Mouse (Mus musculus) neural tube, embryonic 13.5 days (tissue): ENCODE data around the gene Opn4. TPM values are rescaled to one million over a fixed set of nuclear protein-coding genes. Genes with fewer than 3 reads are reported as not detected.
A peak's percentile ranks its signal among the peaks of the same experiment; 100 is the strongest.

Source experiments
- ATAC-seq: fragments of 200-750 bp; cut with Nextera tagmentation; 2 replicates; pipeline ENCODE4 v1.8.0; 2017; ENCODE audit warnings: low read depth, mild to moderate bottlenecking, moderate TSS enrichment, moderate library complexity
- H3K27ac ChIP-seq: fragments of 300-500 bp; sonication (generic); replicated peaks from 2 replicates; pipeline ENCODE4 v1.5.1; 2015; ENCODE audit warnings: moderate library complexity, mild to moderate bottlenecking, inconsistent platforms
- H3K27me3 ChIP-seq: fragments of 300-500 bp; sonication (generic); 2 replicates; pipeline ENCODE4 v1.6.1; 2015; ENCODE audit warnings: mild to moderate bottlenecking, inconsistent platforms
- H3K36me3 ChIP-seq: fragments of 300-500 bp; sonication (generic); 2 replicates; pipeline ENCODE4 v1.6.1; 2015; ENCODE audit warnings: mild to moderate bottlenecking, inconsistent platforms
- H3K4me1 ChIP-seq: fragments of 300-500 bp; sonication (generic); replicated peaks from 2 replicates; pipeline ENCODE4 v1.6.1; 2015; ENCODE audit warnings: inconsistent platforms
- H3K4me2 ChIP-seq: fragments of 300-500 bp; sonication (generic); 2 replicates; pipeline ENCODE4 v1.6.1; 2015; ENCODE audit warnings: inconsistent platforms, mild to moderate bottlenecking, moderate library complexity
- H3K4me3 ChIP-seq: fragments of 300-500 bp; sonication (generic); 2 replicates; pipeline ENCODE4 v1.5.1; 2015; ENCODE audit warnings: mild to moderate bottlenecking, inconsistent platforms
- H3K9ac ChIP-seq: fragments of 300-500 bp; sonication (generic); 2 replicates; pipeline ENCODE4 v1.6.1; 2015; ENCODE audit warnings: moderate library complexity, mild to moderate bottlenecking, inconsistent platforms
- H3K9me3 ChIP-seq: fragments of 300-500 bp; sonication (generic); 2 replicates; pipeline ENCODE4 v1.6.1; 2016; ENCODE audit warnings: inconsistent platforms
- WGBS: fragments of 180-500 bp; shearing (Covaris S2); methylation state at CpG from one replicate; pipeline ENCODE4 v1.1.7; 2015; 5-methylcytosine and 5-hydroxymethylcytosine counted together
- polyA plus RNA-seq: library from polyadenylated mRNA; unstranded; fragments of >200 nt; fragmentation: Nextera tagmentation; extraction: Ambion mirVana; gene quantifications from 2 replicates; pipeline ENCODE4 v1.2.1, GENCODE M21; 2015

Opn4 gene
- polyA plus RNA-seq, result not detected in 2 replicates

DNA sequence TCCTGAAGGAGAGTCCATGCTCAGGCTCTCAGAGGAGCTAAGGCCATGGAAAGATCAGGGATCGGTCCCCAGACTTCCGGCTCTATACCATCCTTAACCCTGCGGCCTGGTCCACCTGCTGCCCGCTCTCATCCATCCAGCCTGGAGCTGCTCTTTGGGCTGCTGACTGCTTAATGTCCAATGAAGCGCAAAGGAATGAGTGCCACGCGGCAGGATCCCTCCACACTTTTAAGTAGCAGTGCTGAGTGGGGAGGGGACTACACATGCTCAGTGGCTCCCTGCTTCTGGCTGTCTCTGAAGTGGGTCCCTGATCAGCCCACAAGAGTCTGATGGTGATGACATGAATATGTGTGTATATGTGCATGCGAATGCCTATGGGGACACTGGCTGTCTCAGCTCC lies at the start of gene Opn4:
TSS of gene Opn4 (minus strand) at position 202 of the 400 bp plus-strand sequence.
- 72% methylated on average over 8 of the region's 8 CpGs for WGBS

DNA sequence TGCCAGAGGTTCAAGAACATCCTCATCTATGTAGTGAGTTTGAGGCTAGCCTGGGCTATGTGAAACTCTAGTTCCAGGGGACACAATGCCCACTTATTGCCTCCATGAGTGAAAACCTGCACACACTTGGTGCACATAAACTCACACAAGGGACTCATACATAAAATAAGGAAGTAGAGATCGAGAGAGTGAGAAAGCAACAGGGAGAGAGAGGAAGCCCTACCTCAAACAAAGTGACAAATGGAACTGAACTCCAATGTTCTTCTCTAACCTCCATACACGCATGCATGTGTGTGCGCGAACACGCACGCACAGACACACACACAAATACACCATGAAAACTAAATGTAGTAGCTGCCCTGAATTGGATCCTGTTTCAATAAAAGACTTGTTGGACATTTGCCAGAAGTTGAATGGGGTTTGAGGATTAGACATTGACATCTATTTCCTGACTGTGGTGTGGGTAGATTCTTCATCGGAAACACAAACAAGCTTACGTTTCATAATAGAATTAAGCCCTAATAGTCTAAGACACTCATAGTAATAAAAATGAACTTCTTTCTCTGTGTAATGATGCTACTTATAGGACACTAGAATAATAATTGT lies 48.0 kb upstream of the Opn4 start:
- no peak overlapping the region for H3K4me3 ChIP-seq
- WGBS, result 82% methylated on average over 8 of the region's 8 CpGs
- H3K27ac ChIP-seq, result no peak overlapping the region
- H3K9me3 ChIP-seq, result no peaks in the 10 kb centered on the region
- no peak for ATAC-seq
- no peaks in the 10 kb centered on the region for H3K27me3 ChIP-seq
- no peak overlapping the region for H3K9ac ChIP-seq
- H3K4me2 ChIP-seq, result no peak overlapping the region
- no peaks in the 10 kb centered on the region for H3K36me3 ChIP-seq
- no peaks in the 10 kb centered on the region for H3K4me1 ChIP-seq

More for the DNA sequence above, at the start of gene Opn4:
- Histone ChIP-seq H3K9me3 (no peaks in the 10 kb centered on the region), H3K27ac (no peak within 1 kb of the TSS), H3K9ac (no peak within 1 kb of the TSS), H3K36me3 (no peaks in the 10 kb centered on the region), H3K4me2 (no peak within 1 kb of the TSS), H3K27me3 (no peaks in the 10 kb centered on the region), H3K4me1 (no peaks in the 10 kb centered on the region), H3K4me3 (no peak within 1 kb of the TSS)
- no peak for ATAC-seq

DNA sequence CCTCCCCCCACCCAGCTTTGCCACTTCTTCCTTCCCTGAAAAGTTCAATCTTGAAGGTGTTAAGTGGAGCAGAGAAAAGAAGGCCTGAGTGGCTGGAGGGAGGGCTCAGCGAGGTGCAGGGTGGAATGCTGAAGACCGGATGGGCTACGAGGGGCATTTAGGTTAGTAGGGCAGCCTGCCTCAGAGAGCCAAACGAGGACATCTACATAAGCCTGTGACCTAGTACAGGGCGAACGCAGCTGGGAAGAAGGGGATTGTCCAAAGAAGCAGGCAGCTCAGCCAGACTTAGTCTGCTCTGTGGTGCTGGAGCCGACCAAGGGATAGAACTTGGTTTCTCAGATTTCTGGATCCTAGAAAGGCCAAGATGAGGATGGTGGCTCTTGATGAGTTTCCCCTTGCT lies 44.2 kb upstream of the Opn4 start:
- Histone ChIP-seq H3K27ac (no peak overlapping the region), H3K4me3 (no peak overlapping the region), H3K9ac (no peak overlapping the region), H3K4me1 (no peaks in the 10 kb centered on the region), H3K36me3 (no peaks in the 10 kb centered on the region), H3K27me3 (no peaks in the 10 kb centered on the region), H3K4me2 (no peak overlapping the region), H3K9me3 (no peaks in the 10 kb centered on the region)
- no peak for ATAC-seq
- 75% methylated on average over 7 of the region's 7 CpGs for WGBS

DNA sequence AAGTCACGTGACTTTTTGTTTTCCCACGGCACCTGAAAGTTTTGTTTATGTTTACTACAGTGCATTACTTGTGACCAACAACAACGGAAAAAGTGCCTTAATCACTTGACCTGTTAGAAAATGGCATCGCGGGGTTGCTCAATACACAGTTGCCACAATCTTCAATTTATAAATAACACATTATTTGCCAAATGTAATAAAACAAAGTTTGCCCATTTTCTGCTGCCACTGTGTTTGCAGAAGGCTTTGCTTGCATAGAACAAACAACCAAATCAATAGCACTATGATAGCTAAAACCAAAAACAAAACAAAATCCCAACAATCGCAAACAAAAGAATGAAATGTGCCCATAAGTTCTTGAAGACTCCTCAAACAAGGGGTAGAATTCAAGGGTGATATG lies 35.8 kb upstream of the Opn4 start:
- H3K27ac ChIP-seq, result no peak overlapping the region
- no peaks in the 10 kb centered on the region for H3K4me1 ChIP-seq
- no peaks in the 10 kb centered on the region for H3K36me3 ChIP-seq
- H3K9me3 ChIP-seq, result no peaks in the 10 kb centered on the region
- no peaks in the 10 kb centered on the region for H3K27me3 ChIP-seq
- no peak overlapping the region for H3K4me2 ChIP-seq
- 90% methylated on average over 6 of the region's 6 CpGs for WGBS
- no peak overlapping the region for H3K4me3 ChIP-seq
- H3K9ac ChIP-seq, result no peak overlapping the region
- ATAC-seq, result no peak

DNA sequence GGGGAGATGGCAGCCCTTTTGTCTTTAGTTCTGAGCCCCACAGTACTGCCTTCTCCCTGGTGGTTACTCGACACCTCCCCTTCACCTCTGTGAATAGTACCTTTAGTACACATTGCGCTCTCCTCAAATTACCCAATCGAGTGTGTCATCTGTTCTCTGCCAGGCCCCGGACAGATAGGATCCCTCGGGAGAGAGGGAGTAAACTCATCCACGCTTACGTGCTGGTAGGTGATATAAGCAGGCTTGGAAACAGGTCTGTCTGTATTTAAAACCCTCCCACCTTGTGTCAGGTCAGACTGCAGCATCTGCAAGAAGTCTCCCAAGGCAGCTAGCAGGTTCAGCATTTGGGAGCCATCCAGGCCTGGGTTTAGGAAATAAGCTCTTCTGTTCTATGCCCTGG lies 35.2 kb upstream of the Opn4 start:
- Histone ChIP-seq H3K4me3 (no peak overlapping the region), H3K9me3 (no peaks in the 10 kb centered on the region), H3K27me3 (no peaks in the 10 kb centered on the region), H3K27ac (no peak overlapping the region), H3K36me3 (no peaks in the 10 kb centered on the region), H3K4me1 (no peaks in the 10 kb centered on the region), H3K9ac (no peak overlapping the region), H3K4me2 (no peak overlapping the region)
- no peak for ATAC-seq
- WGBS, result 34% methylated on average over 7 of the region's 7 CpGs

DNA sequence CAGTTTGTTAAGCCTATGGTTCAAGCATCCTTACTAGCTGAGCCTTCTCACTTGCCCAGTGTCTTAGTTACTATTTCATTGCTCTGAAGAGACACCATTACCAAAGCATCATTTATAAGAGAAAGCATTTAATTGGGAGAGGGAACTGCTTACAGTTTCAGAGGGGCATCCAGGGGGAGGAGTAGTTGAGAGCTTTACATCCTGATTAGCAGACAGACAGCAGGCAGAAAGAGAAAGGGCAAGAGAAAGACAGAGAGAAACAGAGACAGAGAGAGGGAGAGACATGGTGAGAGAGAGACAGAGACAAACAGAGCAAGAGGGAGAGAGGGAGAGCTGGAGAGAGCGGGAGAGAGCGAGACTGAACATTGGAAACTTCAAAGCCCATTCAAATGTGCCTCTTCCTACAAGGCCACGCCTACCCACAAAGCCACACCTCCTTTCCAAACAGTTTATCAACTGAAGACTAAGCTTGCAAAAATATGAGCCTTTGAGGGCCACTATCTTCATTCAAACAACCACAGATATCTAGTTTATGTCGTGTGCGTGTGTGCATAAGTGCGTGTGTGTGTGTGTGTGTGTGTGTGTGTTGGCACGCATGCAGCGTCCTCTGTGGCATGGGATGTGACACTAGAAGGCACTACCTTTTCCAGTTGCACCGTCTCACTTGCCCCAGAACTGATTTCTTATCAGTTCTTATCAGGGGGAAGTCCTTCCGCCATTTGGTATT lies 32.9 kb upstream of the Opn4 start:
- no peaks in the 10 kb centered on the region for H3K4me1 ChIP-seq
- no peak overlapping the region for H3K4me2 ChIP-seq
- no peaks in the 10 kb centered on the region for H3K36me3 ChIP-seq
- no peak overlapping the region for H3K27ac ChIP-seq
- no peak for ATAC-seq
- no peaks in the 10 kb centered on the region for H3K9me3 ChIP-seq
- no peak overlapping the region for H3K4me3 ChIP-seq
- 77% methylated on average over 10 of the region's 10 CpGs for WGBS
- no peak overlapping the region for H3K9ac ChIP-seq
- H3K27me3 ChIP-seq, result no peaks in the 10 kb centered on the region

DNA sequence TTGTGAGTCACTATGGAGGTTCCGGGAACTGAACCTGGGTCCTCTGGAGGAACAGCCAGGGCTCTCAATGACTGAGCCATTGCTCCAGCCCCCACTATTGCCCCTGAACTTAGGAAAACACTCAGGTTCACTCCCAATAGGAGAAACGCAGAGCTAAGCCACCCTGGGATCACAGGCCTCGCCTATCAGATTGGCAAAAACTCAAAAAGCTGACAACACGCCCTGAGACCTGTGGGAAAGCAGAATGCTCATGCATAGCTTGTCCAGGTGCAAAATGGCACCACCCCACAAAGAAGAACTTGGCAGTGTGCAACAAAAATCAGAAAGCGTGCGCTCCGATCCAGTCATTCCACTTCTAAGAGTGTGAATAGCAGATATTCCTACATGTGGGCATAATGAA lies 26.9 kb upstream of the Opn4 start:
- WGBS, result 89% methylated on average over 7 of the region's 7 CpGs
- Histone ChIP-seq H3K4me2 (no peak overlapping the region), H3K9me3 (no peaks in the 10 kb centered on the region), H3K4me1 (no peaks in the 10 kb centered on the region), H3K27me3 (no peaks in the 10 kb centered on the region), H3K9ac (no peak overlapping the region), H3K27ac (no peak overlapping the region), H3K4me3 (no peak overlapping the region), H3K36me3 (no peaks in the 10 kb centered on the region)
- no peak for ATAC-seq

DNA sequence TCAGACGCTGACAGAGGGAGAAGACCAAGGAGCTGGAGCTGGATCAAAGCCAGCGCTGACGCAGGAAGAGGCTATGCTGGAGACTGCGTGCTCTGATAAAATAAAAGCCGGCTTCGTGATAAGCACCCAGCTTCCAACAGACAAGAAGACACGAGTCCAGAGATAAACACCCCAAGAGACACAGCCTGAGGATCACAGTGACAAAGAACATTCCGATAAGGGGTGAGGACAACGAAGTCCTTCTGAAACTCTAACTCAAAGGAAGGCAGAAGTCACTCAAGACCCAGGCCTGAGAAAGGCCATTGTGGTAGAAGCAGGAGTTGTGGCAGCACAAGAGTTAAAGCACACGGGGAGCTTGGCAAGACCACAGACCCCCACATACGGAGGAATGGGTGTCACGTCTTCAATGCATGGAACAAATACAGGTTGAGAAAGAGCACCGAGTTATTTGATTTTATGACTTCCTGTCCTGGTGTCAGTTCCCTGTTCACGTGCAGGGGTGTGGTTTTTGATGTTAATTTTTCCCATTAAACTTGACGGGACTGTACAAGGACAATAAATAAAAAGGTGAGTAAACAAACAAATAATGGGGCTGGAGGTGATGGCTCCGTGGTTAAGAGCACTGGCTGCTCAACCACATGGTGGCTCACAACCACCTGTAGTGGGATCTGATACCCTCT lies 23.7 kb upstream of the Opn4 start:
- ATAC-seq, result no peak
- Histone ChIP-seq H3K4me1 (no peaks in the 10 kb centered on the region), H3K36me3 (no peaks in the 10 kb centered on the region), H3K9me3 (no peaks in the 10 kb centered on the region), H3K27me3 (no peaks in the 10 kb centered on the region), H3K9ac (no peak overlapping the region), H3K4me3 (no peak overlapping the region), H3K4me2 (no peak overlapping the region), H3K27ac (no peak overlapping the region)
- WGBS, result 82% methylated on average over 16 of the region's 16 CpGs

DNA sequence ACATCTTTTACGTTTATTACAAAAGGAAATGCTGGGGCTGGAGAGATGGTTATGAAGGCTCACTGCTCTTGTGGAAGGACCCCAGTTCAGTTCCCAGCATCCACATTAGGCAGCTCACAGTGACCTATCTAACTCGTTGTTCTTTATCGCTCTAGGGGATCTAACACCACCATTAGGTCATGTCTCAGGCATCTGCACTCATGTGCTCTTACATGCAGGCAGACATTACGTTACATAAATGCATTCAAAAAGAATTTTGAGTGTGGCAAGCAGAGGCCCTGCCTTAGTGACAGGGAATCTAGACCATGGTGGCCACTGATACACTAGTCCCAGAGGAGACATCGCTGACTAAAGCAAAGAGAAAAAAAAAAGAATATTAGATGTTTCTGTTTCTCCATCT lies 23.1 kb upstream of the Opn4 start:
- ATAC-seq, result no peak
- H3K4me2 ChIP-seq, result no peak overlapping the region
- no peak overlapping the region for H3K4me3 ChIP-seq
- no peak overlapping the region for H3K27ac ChIP-seq
- H3K27me3 ChIP-seq, result no peaks in the 10 kb centered on the region
- H3K36me3 ChIP-seq, result no peaks in the 10 kb centered on the region
- WGBS, result 86% methylated on average over 5 of the region's 5 CpGs
- H3K9ac ChIP-seq, result no peak overlapping the region
- no peaks in the 10 kb centered on the region for H3K4me1 ChIP-seq
- H3K9me3 ChIP-seq, result no peaks in the 10 kb centered on the region

DNA sequence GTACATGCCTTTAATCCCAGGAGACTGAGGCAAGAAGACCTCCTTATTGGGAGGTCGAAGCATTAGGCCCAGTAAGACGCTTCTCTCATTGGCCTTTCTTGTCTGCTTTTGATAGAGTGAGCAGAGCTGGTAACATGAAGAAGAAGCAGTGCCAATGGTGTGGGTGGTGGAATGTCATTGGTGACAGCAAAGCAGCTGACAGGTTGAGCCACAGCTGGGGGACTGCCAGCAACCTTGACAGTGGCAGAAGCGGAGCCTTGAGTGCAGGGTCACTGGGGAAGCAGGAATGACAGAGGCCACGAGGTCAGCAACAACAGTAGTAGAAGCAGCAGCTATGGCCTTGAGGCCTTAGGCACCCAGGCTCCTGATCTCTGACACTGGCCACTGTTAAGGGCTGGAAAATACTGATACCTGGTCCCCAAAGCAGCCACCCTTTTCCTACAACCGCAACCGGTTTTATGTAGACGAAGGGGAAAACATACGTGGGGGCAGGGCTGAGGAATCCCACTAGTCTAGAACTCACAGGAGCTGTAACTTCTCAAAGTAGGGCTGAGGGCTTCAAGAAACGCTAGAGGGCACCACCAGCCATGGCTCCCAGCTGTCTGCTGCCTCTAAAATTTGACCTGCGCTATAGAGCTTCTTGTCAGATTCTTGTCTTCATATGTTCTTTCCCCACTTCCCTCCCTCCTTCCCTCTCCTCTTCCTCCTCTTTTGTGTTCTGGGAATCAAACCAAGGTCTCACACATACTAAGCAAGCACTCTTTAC lies 20.9 kb upstream of the Opn4 start:
- Histone ChIP-seq H3K4me3 (no peak overlapping the region), H3K4me2 (no peak overlapping the region), H3K9me3 (no peaks in the 10 kb centered on the region), H3K9ac (no peak overlapping the region), H3K27me3 (peaks cover 15% of the 10 kb centered on the region), H3K36me3 (no peaks in the 10 kb centered on the region), H3K4me1 (peaks cover 8% of the 10 kb centered on the region; the same call in 1 of the 2 replicates), H3K27ac (no peak overlapping the region)
- no peak for ATAC-seq
- 36% methylated on average over 10 of the region's 10 CpGs for whole genome bisulfite sequencing

DNA sequence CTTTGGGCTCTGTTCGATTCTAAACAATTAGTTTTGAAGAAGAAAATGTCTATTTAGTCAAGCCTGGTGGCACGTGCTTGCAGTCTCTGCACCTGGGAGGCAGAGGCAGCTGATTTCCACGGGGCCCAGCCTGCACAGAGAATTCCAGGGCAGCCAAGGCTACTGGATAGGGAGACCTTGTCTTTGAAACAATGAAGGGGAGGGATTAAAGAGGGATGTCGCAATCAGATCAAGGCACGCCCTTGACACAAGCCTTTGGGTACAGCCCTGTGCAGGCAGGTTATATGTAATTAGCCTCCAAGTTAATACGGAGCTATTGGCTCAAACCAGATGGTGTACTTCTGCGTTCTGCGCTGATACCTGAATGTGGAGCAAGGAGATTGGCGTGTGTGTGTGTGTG lies 18.9 kb upstream of the Opn4 start:
- Histone ChIP-seq H3K9ac (no peak overlapping the region), H3K4me2 (no peak overlapping the region), H3K27ac (no peak overlapping the region), H3K27me3 (peaks cover 35% of the 10 kb centered on the region), H3K4me3 (no peak overlapping the region), H3K36me3 (no peaks in the 10 kb centered on the region), H3K4me1 (peaks cover 14% of the 10 kb centered on the region; the same call in 1 of the 2 replicates), H3K9me3 (no peaks in the 10 kb centered on the region)
- no peak for ATAC-seq
- WGBS, result 39% methylated on average over 9 of the region's 9 CpGs

DNA sequence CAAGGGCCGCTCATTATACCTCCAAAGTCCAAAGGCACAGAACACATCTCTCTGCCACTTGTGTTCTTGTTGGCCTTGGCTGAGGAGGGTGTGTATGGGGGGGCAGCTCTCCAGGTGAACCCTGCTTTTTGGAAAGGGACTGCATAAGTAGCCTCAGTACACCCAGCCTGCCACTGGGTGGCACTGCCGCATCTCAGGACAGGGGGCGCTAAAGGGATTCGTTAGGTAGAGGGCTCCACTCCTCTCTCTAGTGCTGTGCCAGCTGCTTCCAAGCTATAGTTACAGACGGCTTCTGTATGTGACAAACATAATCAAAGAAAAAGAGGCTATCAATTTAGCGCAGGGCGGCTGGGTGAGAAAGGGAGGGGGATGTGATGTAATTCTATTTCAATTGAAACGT lies 16.9 kb upstream of the Opn4 start:
- WGBS, result 4% methylated on average over 8 of the region's 8 CpGs
- peaks cover 38% of the 10 kb centered on the region for H3K27me3 ChIP-seq

More for the DNA sequence above, 16.9 kb upstream of the Opn4 start:
- ATAC-seq, result peak; percentile 76
- no peaks in the 10 kb centered on the region for H3K36me3 ChIP-seq
- no peaks in the 10 kb centered on the region for H3K9me3 ChIP-seq
- H3K27ac ChIP-seq, result no peak overlapping the region
- no peak overlapping the region for H3K9ac ChIP-seq
- peaks cover 14% of the 10 kb centered on the region; the same call in 1 of the 2 replicates for H3K4me1 ChIP-seq
- H3K4me3 ChIP-seq, result no peak overlapping the region
- no peak overlapping the region for H3K4me2 ChIP-seq
